Mouse (Mus musculus): Measurements from ENCODE around the gene Pa2g4. TPM values are rescaled to one million over a fixed set of nuclear protein-coding genes. Genes with fewer than 3 reads are reported as not detected.

Gene Pa2g4
- polyA plus RNA-seq, 1 experiment from 2014 or later, result 220 TPM

- Histone ChIP-seq H3K36me3 (ENCODE audit: control insufficient read depth, insufficient read depth, low read length) (0 out of 2 replicates have a peak, but pooled peaks cover 2% of the 10 kb centered on the region), H3K27me3 (ENCODE audit: control insufficient read depth, insufficient read depth, low read length) (peaks cover 19% of the 10 kb centered on the region), H3K27ac (ENCODE audit: low read depth, low read length) (no peak overlapping the region), H3K9ac (ENCODE audit: low read depth, low read length) (no peak overlapping the region), H3K4me1 (replicated peaks; ENCODE audit: control insufficient read depth, insufficient read depth, low read length) (peaks cover 5% of the 10 kb centered on the region; the same call in 1 of the 2 replicates), H3K4me3 (ENCODE audit: low read depth, low read length) (no peak overlapping the region), H3K4me2 (replicated peaks; ENCODE audit: low read depth, low read length) (no peak overlapping the region), H3K9me3 (ENCODE audit: control insufficient read depth, low read length) (no peaks in the 10 kb centered on the region)
- no peak for ATAC-seq (ENCODE audit: low FRiP score)
- no peak for DNase-seq (ENCODE audit: low spot score)
- WGBS, result 79% methylated on average over 6 of the region's 6 CpGs
Observed at GRCm38 (mm10) chr10:128522351-128522750, 43.4 kb downstream of the Pa2g4 start.

GRCm38 (mm10) chr10:128520591-128520990, 45.2 kb downstream of the Pa2g4 start:
- Histone ChIP-seq H3K9ac (ENCODE audit: low read depth, low read length) (no peak overlapping the region), H3K27ac (ENCODE audit: low read depth, low read length) (no peak overlapping the region), H3K9me3 (ENCODE audit: control insufficient read depth, low read length) (no peaks in the 10 kb centered on the region), H3K4me3 (ENCODE audit: low read depth, low read length) (no peak overlapping the region), H3K4me2 (replicated peaks; ENCODE audit: low read depth, low read length) (no peak overlapping the region), H3K4me1 (replicated peaks; ENCODE audit: control insufficient read depth, insufficient read depth, low read length) (peaks cover 5% of the 10 kb centered on the region; the same call in 1 of the 2 replicates), H3K36me3 (ENCODE audit: control insufficient read depth, insufficient read depth, low read length) (0 out of 2 replicates have a peak, but pooled peaks cover 2% of the 10 kb centered on the region), H3K27me3 (ENCODE audit: control insufficient read depth, insufficient read depth, low read length) (peaks cover 32% of the 10 kb centered on the region)
- DNase-seq (ENCODE audit: low spot score), result no peak
- WGBS, result 91% methylated on average over 16 of the region's 16 CpGs
- no peak for ATAC-seq (ENCODE audit: low FRiP score)

- H3K36me3 ChIP-seq (ENCODE audit: control insufficient read depth, insufficient read depth, low read length), result 0 out of 2 replicates have a peak, but pooled peaks cover 2% of the 10 kb centered on the region
Observed at GRCm38 (mm10) chr10:128518833-128519232, 47.0 kb downstream of the Pa2g4 start.

DNA sequence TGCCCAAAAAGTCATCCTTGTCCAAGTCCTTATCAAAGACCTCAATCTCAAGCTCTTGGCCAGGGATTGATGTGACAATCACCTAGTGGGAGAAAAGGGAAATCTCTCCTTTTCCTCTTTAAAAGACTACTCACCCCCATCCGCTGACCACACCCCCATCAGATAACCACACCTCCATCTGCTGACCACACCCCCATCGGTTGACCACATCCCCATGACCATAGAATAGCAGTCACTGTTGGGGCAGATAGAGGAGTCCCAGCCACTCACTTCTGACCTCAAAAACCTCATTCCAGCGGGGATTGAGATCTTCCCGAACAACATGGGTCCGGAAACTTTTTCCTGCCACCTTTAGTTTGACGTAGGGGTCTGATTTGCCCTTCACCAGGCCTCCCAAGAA, 49.1 kb downstream of the Pa2g4 start:
- Histone ChIP-seq H3K4me3 (ENCODE audit: low read depth, low read length) (no peak overlapping the region), H3K4me1 (replicated peaks; ENCODE audit: control insufficient read depth, insufficient read depth, low read length) (no peaks in the 10 kb centered on the region), H3K27ac (ENCODE audit: low read depth, low read length) (no peak overlapping the region), H3K9ac (ENCODE audit: low read depth, low read length) (no peak overlapping the region), H3K4me2 (replicated peaks; ENCODE audit: low read depth, low read length) (no peak overlapping the region; the same call in 1 of the 2 replicates), H3K27me3 (ENCODE audit: control insufficient read depth, insufficient read depth, low read length) (peaks cover 28% of the 10 kb centered on the region), H3K9me3 (ENCODE audit: control insufficient read depth, low read length) (no peaks in the 10 kb centered on the region), H3K36me3 (ENCODE audit: control insufficient read depth, insufficient read depth, low read length) (0 out of 2 replicates have a peak, but pooled peaks cover 2% of the 10 kb centered on the region)
- WGBS, result 13% methylated on average over 6 of the region's 6 CpGs
- no peak for DNase-seq (ENCODE audit: low spot score)
- no peak for ATAC-seq (ENCODE audit: low FRiP score)

More at GRCm38 (mm10) chr10:128518833-128519232, 47.0 kb downstream of the Pa2g4 start:
- Histone ChIP-seq H3K4me1 (replicated peaks; ENCODE audit: control insufficient read depth, insufficient read depth, low read length) (peaks cover under 1% of the 10 kb centered on the region; the same call in 1 of the 2 replicates), H3K4me3 (ENCODE audit: low read depth, low read length) (no peak overlapping the region), H3K27ac (ENCODE audit: low read depth, low read length) (no peak overlapping the region), H3K9ac (ENCODE audit: low read depth, low read length) (no peak overlapping the region), H3K27me3 (ENCODE audit: control insufficient read depth, insufficient read depth, low read length) (peaks cover 32% of the 10 kb centered on the region), H3K9me3 (ENCODE audit: control insufficient read depth, low read length) (no peaks in the 10 kb centered on the region), H3K4me2 (replicated peaks; ENCODE audit: low read depth, low read length) (no peak overlapping the region)
- 69% methylated on average over 7 of the region's 7 CpGs for WGBS
- DNase-seq (ENCODE audit: low spot score) (no peak), ATAC-seq (ENCODE audit: low FRiP score) (no peak)

DNA sequence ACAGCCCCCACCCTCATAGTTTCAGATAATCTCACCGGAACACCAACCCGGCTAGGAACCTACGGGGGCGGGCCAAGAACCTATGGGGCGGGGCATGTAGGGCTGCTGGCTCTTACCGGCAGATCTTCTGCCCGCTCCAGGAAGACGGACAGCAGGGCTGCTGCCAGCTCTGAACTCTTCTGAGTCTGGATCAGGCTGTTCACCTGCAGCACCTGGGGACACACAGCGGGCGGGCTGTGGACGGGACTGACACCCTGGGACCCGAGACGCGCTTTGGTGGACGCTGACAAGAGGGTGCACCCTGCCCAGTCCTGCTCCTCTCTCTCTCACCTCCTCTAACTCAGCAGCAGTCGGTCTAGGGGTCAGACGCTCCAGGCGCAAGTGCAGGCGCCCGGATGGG, 49.8 kb downstream of the Pa2g4 start:
- Histone ChIP-seq H3K27me3 (ENCODE audit: control insufficient read depth, insufficient read depth, low read length) (peaks cover 28% of the 10 kb centered on the region), H3K4me1 (replicated peaks; ENCODE audit: control insufficient read depth, insufficient read depth, low read length) (no peaks in the 10 kb centered on the region), H3K4me3 (ENCODE audit: low read depth, low read length) (no peak overlapping the region), H3K9me3 (ENCODE audit: control insufficient read depth, low read length) (no peaks in the 10 kb centered on the region), H3K9ac (ENCODE audit: low read depth, low read length) (no peak overlapping the region), H3K36me3 (ENCODE audit: control insufficient read depth, insufficient read depth, low read length) (0 out of 2 replicates have a peak, but pooled peaks cover 2% of the 10 kb centered on the region), H3K27ac (ENCODE audit: low read depth, low read length) (no peak overlapping the region), H3K4me2 (replicated peaks; ENCODE audit: low read depth, low read length) (no peak overlapping the region)
- DNase-seq (ENCODE audit: low spot score) (no peak), ATAC-seq (ENCODE audit: low FRiP score) (no peak)
- 8% methylated on average over 20 of the region's 20 CpGs for WGBS

- Histone ChIP-seq H3K27ac (ENCODE audit: low read depth, low read length) (no peak overlapping the region), H3K4me2 (replicated peaks; ENCODE audit: low read depth, low read length) (no peak overlapping the region), H3K4me1 (replicated peaks; ENCODE audit: control insufficient read depth, insufficient read depth, low read length) (no peaks in the 10 kb centered on the region), H3K27me3 (ENCODE audit: control insufficient read depth, insufficient read depth, low read length) (peaks cover 28% of the 10 kb centered on the region), H3K9ac (ENCODE audit: low read depth, low read length) (no peak overlapping the region), H3K4me3 (ENCODE audit: low read depth, low read length) (no peak overlapping the region), H3K36me3 (ENCODE audit: control insufficient read depth, insufficient read depth, low read length) (no peaks in the 10 kb centered on the region), H3K9me3 (ENCODE audit: control insufficient read depth, low read length) (no peaks in the 10 kb centered on the region)
- no peak for DNase-seq (ENCODE audit: low spot score)
- 75% methylated on average over 4 of the region's 4 CpGs for WGBS
- ATAC-seq (ENCODE audit: low FRiP score), result no peak
Observed at GRCm38 (mm10) chr10:128515044-128515443, 50.7 kb downstream of the Pa2g4 start.

DNA sequence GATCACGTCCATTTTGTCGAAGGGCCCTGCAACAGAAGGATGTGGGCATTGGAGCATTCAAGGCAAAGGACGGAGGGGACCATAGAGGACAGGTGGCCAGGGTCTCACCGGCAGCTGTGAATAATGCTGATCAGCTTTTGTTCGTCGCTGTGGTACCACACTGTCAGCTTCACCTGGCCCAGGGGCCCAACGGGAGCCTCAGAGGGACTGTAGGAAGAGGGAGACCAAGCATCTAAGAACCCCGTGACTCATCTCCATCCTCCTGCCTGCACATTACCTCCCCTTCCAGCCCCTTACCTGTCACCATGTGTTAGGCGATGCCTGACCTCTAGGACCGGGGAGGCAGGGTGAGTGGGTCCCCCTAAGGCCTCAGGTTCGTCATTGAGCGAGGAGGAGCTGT, 54.0 kb downstream of the Pa2g4 start:
- Histone ChIP-seq H3K9me3 (ENCODE audit: control insufficient read depth, low read length) (no peaks in the 10 kb centered on the region), H3K4me1 (replicated peaks; ENCODE audit: control insufficient read depth, insufficient read depth, low read length) (no peaks in the 10 kb centered on the region), H3K27me3 (ENCODE audit: control insufficient read depth, insufficient read depth, low read length) (peaks cover 14% of the 10 kb centered on the region), H3K9ac (ENCODE audit: low read depth, low read length) (no peak overlapping the region), H3K4me2 (replicated peaks; ENCODE audit: low read depth, low read length) (no peak overlapping the region), H3K36me3 (ENCODE audit: control insufficient read depth, insufficient read depth, low read length) (no peaks in the 10 kb centered on the region), H3K4me3 (ENCODE audit: low read depth, low read length) (no peak overlapping the region), H3K27ac (ENCODE audit: low read depth, low read length) (no peak overlapping the region)
- ATAC-seq (ENCODE audit: low FRiP score) (no peak), DNase-seq (ENCODE audit: low spot score) (no peak)
- WGBS, result 85% methylated on average over 12 of the region's 12 CpGs

DNA sequence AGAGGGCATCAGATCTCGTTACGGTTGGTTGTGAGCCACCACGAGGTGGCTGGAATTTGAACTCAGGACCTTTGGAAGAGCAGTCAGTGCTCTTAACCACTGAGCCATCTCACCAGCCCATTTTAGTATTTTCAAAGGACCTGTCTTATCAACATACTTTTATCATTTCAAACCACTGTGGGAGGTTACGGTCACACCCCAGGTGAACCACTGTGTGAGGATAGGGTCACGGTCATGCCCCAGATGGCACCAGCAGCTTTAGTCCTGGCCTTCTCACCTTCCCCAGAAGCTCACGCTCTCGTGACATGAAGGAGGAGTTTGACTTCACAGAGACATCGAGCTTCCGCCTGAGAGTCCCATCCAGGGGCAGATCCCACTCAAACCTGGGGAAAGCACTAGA, 54.6 kb downstream of the Pa2g4 start:
- peaks cover 10% of the 10 kb centered on the region for H3K27me3 ChIP-seq (ENCODE audit: control insufficient read depth, insufficient read depth, low read length)
- no peaks in the 10 kb centered on the region for H3K36me3 ChIP-seq (ENCODE audit: control insufficient read depth, insufficient read depth, low read length)
- H3K9ac ChIP-seq (ENCODE audit: low read depth, low read length), result no peak overlapping the region
- H3K4me2 ChIP-seq (replicated peaks; ENCODE audit: low read depth, low read length), result no peak overlapping the region
- H3K9me3 ChIP-seq (ENCODE audit: control insufficient read depth, low read length), result no peaks in the 10 kb centered on the region
- H3K4me3 ChIP-seq (ENCODE audit: low read depth, low read length), result no peak overlapping the region
- ATAC-seq (ENCODE audit: low FRiP score) (no peak), DNase-seq (ENCODE audit: low spot score) (no peak)
- H3K4me1 ChIP-seq (replicated peaks; ENCODE audit: control insufficient read depth, insufficient read depth, low read length), result no peaks in the 10 kb centered on the region
- WGBS, result 90% methylated on average over 9 of the region's 9 CpGs
- H3K27ac ChIP-seq (ENCODE audit: low read depth, low read length), result no peak overlapping the region

GRCm38 (mm10) chr10:128510301-128510700, 55.5 kb downstream of the Pa2g4 start:
- H3K9ac ChIP-seq (ENCODE audit: low read depth, low read length), result no peak overlapping the region
- no peaks in the 10 kb centered on the region for H3K36me3 ChIP-seq (ENCODE audit: control insufficient read depth, insufficient read depth, low read length)
- no peaks in the 10 kb centered on the region for H3K4me1 ChIP-seq (replicated peaks; ENCODE audit: control insufficient read depth, insufficient read depth, low read length)
- DNase-seq (ENCODE audit: low spot score) (no peak), ATAC-seq (ENCODE audit: low FRiP score) (no peak)
- 90% methylated on average over 11 of the region's 11 CpGs for WGBS
- 0 out of 2 replicates have a peak, but pooled peaks cover 2% of the 10 kb centered on the region for H3K27me3 ChIP-seq (ENCODE audit: control insufficient read depth, insufficient read depth, low read length)
- no peaks in the 10 kb centered on the region for H3K9me3 ChIP-seq (ENCODE audit: control insufficient read depth, low read length)
- H3K27ac ChIP-seq (ENCODE audit: low read depth, low read length), result no peak overlapping the region
- H3K4me3 ChIP-seq (ENCODE audit: low read depth, low read length), result no peak overlapping the region
- H3K4me2 ChIP-seq (replicated peaks; ENCODE audit: low read depth, low read length), result no peak overlapping the region
